Mouse (Mus musculus) limb, embryonic 11.5 days (tissue): ENCODE measurements around the gene Snrpf. TPM values are rescaled to one million over a fixed set of nuclear protein-coding genes. Genes with fewer than 3 reads are reported as not detected.

Experiments
- ATAC-seq: fragments of 200-750 bp; cut with Nextera tagmentation; 2 replicates; pipeline ENCODE4 v1.8.0; 2017; ENCODE audit warnings: low read depth; ENCODE audit not compliant: insufficient number of reproducible peaks, low FRiP score, low TSS enrichment
- DNase-seq: peaks from one replicate; pipeline ENCODE4 v3.0.0-alpha.2; 2015; ENCODE audit warnings: low spot score
- H3K27ac ChIP-seq: fragments of 300-500 bp; sonication (generic); replicated peaks from 2 replicates; pipeline ENCODE4 v1.5.1; 2014; ENCODE audit warnings: low read depth, mild to moderate bottlenecking, low read length
- H3K27me3 ChIP-seq: fragments of 300-500 bp; sonication (generic); 2 replicates; pipeline ENCODE4 v1.6.1; 2014; ENCODE audit warnings: mild to moderate bottlenecking, low read length, mixed read lengths; ENCODE audit not compliant: control insufficient read depth, insufficient read depth
- H3K36me3 ChIP-seq: fragments of 300-500 bp; sonication (generic); 2 replicates; pipeline ENCODE4 v1.6.1; 2014; ENCODE audit warnings: mild to moderate bottlenecking, low read length, moderate library complexity, mixed read lengths; ENCODE audit not compliant: control insufficient read depth, insufficient read depth
- H3K4me1 ChIP-seq: fragments of 300-500 bp; sonication (generic); 2 replicates; pipeline ENCODE4 v1.6.1; 2014; ENCODE audit warnings: low read length, mixed read lengths; ENCODE audit not compliant: control insufficient read depth, insufficient read depth
- H3K4me2 ChIP-seq: fragments of 300-500 bp; sonication (generic); 2 replicates; pipeline ENCODE4 v1.6.1; 2014; ENCODE audit warnings: low read depth, mild to moderate bottlenecking, moderate library complexity; ENCODE audit not compliant: severe bottlenecking
- H3K4me3 ChIP-seq: fragments of 300-500 bp; sonication (generic); 2 replicates; pipeline ENCODE4 v1.5.1; 2014; ENCODE audit warnings: low read depth, low read length
- H3K9ac ChIP-seq: fragments of 300-500 bp; sonication (generic); 2 replicates; pipeline ENCODE4 v1.6.1; 2014; ENCODE audit warnings: mild to moderate bottlenecking, low read length
- H3K9me3 ChIP-seq: fragments of 300-500 bp; sonication (generic); 2 replicates; pipeline ENCODE4 v1.6.1; 2016; ENCODE audit warnings: low read length; ENCODE audit not compliant: control insufficient read depth
- WGBS: fragments of 180-500 bp; shearing (Covaris S2); extraction: QIAGEN DNeasy Blood & Tissue Kit; methylation state at CpG from one replicate; pipeline ENCODE4 v1.1.7; 2014; 5-methylcytosine and 5-hydroxymethylcytosine counted together
- polyA plus RNA-seq: library from polyadenylated mRNA; unstranded; fragments of >200 nt; fragmentation: Nextera tagmentation; extraction: Ambion mirVana; gene quantifications from 2 replicates; pipeline ENCODE4 v1.2.1, GENCODE M21; 2014

The Snrpf gene
- polyA plus RNA-seq, 1 experiment from 2014 or later: 200 TPM

- Histone ChIP-seq H3K27ac (no peak overlapping the region), H3K4me2 (no peak overlapping the region), H3K36me3 (no peaks in the 10 kb centered on the region), H3K9ac (no peak overlapping the region), H3K27me3 (0 out of 2 replicates have a peak, but pooled peaks cover 2% of the 10 kb centered on the region), H3K4me1 (0 out of 2 replicates have a peak, but pooled peaks cover 7% of the 10 kb centered on the region), H3K9me3 (no peaks in the 10 kb centered on the region), H3K4me3 (no peak overlapping the region)
- no peak for ATAC-seq
- DNase-seq: no peak
- WGBS: 79% methylated on average over 2 of the region's 2 CpGs
Measured at GRCm38 (mm10) chr10:93538287-93538686, 51.2 kb downstream of the Snrpf start.

Other genes with a start within 250 kb of the Snrpf start
- gene Lta4h, start 136.3 kb downstream of the Snrpf start, polyA plus RNA-seq: 181 and 193 TPM in 2 replicates
- 0.29 and 1.1 TPM in 2 replicates for gene Hal, start 100.9 kb downstream of the Snrpf start, polyA plus RNA-seq
- 0.23 and 0.43 TPM in 2 replicates for gene Amdhd1, start 49.7 kb downstream of the Snrpf start, polyA plus RNA-seq
- 0.21 and 0.23 TPM in 2 replicates for gene Ccdc38, start 49.1 kb downstream of the Snrpf start, polyA plus RNA-seq
- 0.65 and 0.81 TPM in 2 replicates for gene Ntn4, start 51.0 kb upstream of the Snrpf start, polyA plus RNA-seq
- 1.3 and 1.9 TPM in 2 replicates for gene Usp44, start 241.8 kb upstream of the Snrpf start, polyA plus RNA-seq